Mouse (Mus musculus): ENCODE measurements around the gene Amz2.
"Not testable (repeated sequence)": the region's sequence is repeated elsewhere in the genome, so short reads cannot be mapped to it uniquely, and the experiment has no call there.

Gene Amz2

GRCm38 (mm10) chr11:109470921-109471861, 45.4 kb downstream of the Amz2 start:
- no peak for DNase-seq (ENCODE audit: low read depth, low spot score)

GRCm38 (mm10) chr11:109472171-109472691, 46.5 kb downstream of the Amz2 start:
- no peak for DNase-seq (ENCODE audit: low read depth, low spot score)

- no peak for DNase-seq (ENCODE audit: low read depth, low spot score)
These were observed 47.0 kb downstream of the Amz2 start for GRCm38 (mm10) chr11:109472821-109473170.

GRCm38 (mm10) chr11:109473171-109474085, 47.7 kb downstream of the Amz2 start, which contains the start of the genes Arsg and Slc16a6:
Gene Arsg (plus strand): TSS chr11:109473374.
Gene Slc16a6 (minus strand): TSS chr11:109473598.
- DNase-seq (ENCODE audit: low read depth, low spot score) = peak; percentile 78

GRCm38 (mm10) chr11:109474086-109474742, 48.5 kb downstream of the Amz2 start:
- peak; percentile 48 for DNase-seq (ENCODE audit: low read depth, low spot score)

GRCm38 (mm10) chr11:109474836-109475235, 49.1 kb downstream of the Amz2 start:
- no peak for DNase-seq (ENCODE audit: low read depth, low spot score)

GRCm38 (mm10) chr11:109475717-109476116, 50.0 kb downstream of the Amz2 start:
- DNase-seq (ENCODE audit: low read depth, low spot score) = no peak

- DNase-seq (ENCODE audit: low read depth, low spot score) = no peak
These were observed 50.5 kb downstream of the Amz2 start for GRCm38 (mm10) chr11:109476241-109476640.

- DNase-seq (ENCODE audit: low read depth, low spot score) = no peak
These were observed 50.9 kb downstream of the Amz2 start for GRCm38 (mm10) chr11:109476653-109477052.

GRCm38 (mm10) chr11:109477606-109478380, 52.0 kb downstream of the Amz2 start:
- no peak for DNase-seq (ENCODE audit: low read depth, low spot score)

GRCm38 (mm10) chr11:109479575-109480285, 54.0 kb downstream of the Amz2 start:
- DNase-seq (ENCODE audit: low read depth, low spot score) = no peak

- no peak for DNase-seq (ENCODE audit: low read depth, low spot score)
These were observed 54.7 kb downstream of the Amz2 start for GRCm38 (mm10) chr11:109480440-109480839.

GRCm38 (mm10) chr11:109485398-109486045, 59.8 kb downstream of the Amz2 start:
- no peak for DNase-seq (ENCODE audit: low read depth, low spot score)

- no peak for DNase-seq (ENCODE audit: low read depth, low spot score)
These were observed 61.4 kb downstream of the Amz2 start for GRCm38 (mm10) chr11:109487111-109487510.

- no peak for DNase-seq (ENCODE audit: low read depth, low spot score)
These were observed 62.4 kb downstream of the Amz2 start for GRCm38 (mm10) chr11:109487991-109488684.

- DNase-seq (ENCODE audit: low read depth, low spot score) = no peak
These were observed 64.0 kb downstream of the Amz2 start for GRCm38 (mm10) chr11:109489763-109490162.

GRCm38 (mm10) chr11:109491844-109492243, 66.1 kb downstream of the Amz2 start:
- DNase-seq (ENCODE audit: low read depth, low spot score) = no peak

- not testable (repeated sequence) for DNase-seq (ENCODE audit: low read depth, low spot score)
These were observed 67.2 kb downstream of the Amz2 start for GRCm38 (mm10) chr11:109492847-109493464.

Measured in WW6 (cell line).